Mouse (Mus musculus): ENCODE measurements at regions not wholly inside any gene's neighbourhood (a gene's known extent, or its start where the extent isn't known, plus 50 kb on each side); places are given as distances from the start of the nearest gene placed in this dataset.

- TF ChIP-seq POLR2AphosphoS5 (IDR thresholded peaks at IDR 0.05; ENCODE audit: borderline replicate concordance, low read depth, low read length) (no peak), MXI1 (IDR thresholded peaks at IDR 0.05; ENCODE audit: low read depth, low read length) (no peak), POLR2AphosphoS2 (IDR thresholded peaks at IDR 0.05; ENCODE audit: low read length) (no peak), MAZ (IDR thresholded peaks at IDR 0.05; ENCODE audit: low read depth, low read length) (no peak), USF1 (IDR thresholded peaks at IDR 0.05; ENCODE audit: low read depth, low read length) (no peak)
- no peaks in the 10 kb centered on the region for H3K27me3 ChIP-seq (ENCODE audit: control insufficient read depth in 1 of 2, insufficient read depth in 2 of 2, low read length in 2 of 2)
- H3K79me2 ChIP-seq (ENCODE audit: control insufficient read depth, insufficient read depth, low read length, poor library complexity), result no peaks in the 10 kb centered on the region
- H3K4me1 ChIP-seq (ENCODE audit: control insufficient read depth in 1 of 2, insufficient read depth in 2 of 2, low read length in 2 of 2), result no peaks in the 10 kb centered on the region
- H3K36me3 ChIP-seq (ENCODE audit: control insufficient read depth in 1 of 2, insufficient read depth in 2 of 2, low read length in 2 of 2), result no peaks in the 10 kb centered on the region
- H3K9me3 ChIP-seq (replicated peaks; ENCODE audit: insufficient read depth, low read length), result no peaks in the 10 kb centered on the region
- no peak overlapping the region for H3K27ac ChIP-seq (ENCODE audit: control insufficient read depth, low read depth, low read length)
- DNase-seq (ENCODE audit: low read depth, low spot score), result no peak
- H3K9ac ChIP-seq (ENCODE audit: control insufficient read depth, low read depth, low read length, poor library complexity, severe bottlenecking), result no peak overlapping the region
- H3K4me3 ChIP-seq (ENCODE audit: control insufficient read depth in 1 of 2, insufficient read depth in 1 of 2, low read depth in 2 of 2, low read length in 2 of 2), result no peak overlapping the region
Measured at GRCm38 (mm10) chr7:96006299-96006698, 164.7 kb upstream of the Tenm4 start.

GRCm38 (mm10) chr7:96013008-96013407 lies 158.0 kb upstream of the Tenm4 start:
- Histone ChIP-seq H3K27ac (ENCODE audit: control insufficient read depth, low read depth, low read length) (no peak overlapping the region), H3K27me3 (ENCODE audit: control insufficient read depth in 1 of 2, insufficient read depth in 2 of 2, low read length in 2 of 2) (no peaks in the 10 kb centered on the region), H3K4me3 (ENCODE audit: control insufficient read depth in 1 of 2, insufficient read depth in 1 of 2, low read depth in 2 of 2, low read length in 2 of 2) (no peak overlapping the region), H3K9ac (ENCODE audit: control insufficient read depth, low read depth, low read length, poor library complexity, severe bottlenecking) (no peak overlapping the region), H3K4me1 (ENCODE audit: control insufficient read depth in 1 of 2, insufficient read depth in 2 of 2, low read length in 2 of 2) (no peaks in the 10 kb centered on the region), H3K79me2 (ENCODE audit: control insufficient read depth, insufficient read depth, low read length, poor library complexity) (no peaks in the 10 kb centered on the region), H3K36me3 (ENCODE audit: control insufficient read depth in 1 of 2, insufficient read depth in 2 of 2, low read length in 2 of 2) (no peaks in the 10 kb centered on the region), H3K9me3 (replicated peaks; ENCODE audit: insufficient read depth, low read length) (no peaks in the 10 kb centered on the region)
- no peak for DNase-seq (ENCODE audit: low read depth, low spot score)
- TF ChIP-seq ZNF384 (IDR thresholded peaks at IDR 0.05; ENCODE audit: low read depth, low read length) (no peak), MAX (IDR thresholded peaks at IDR 0.05; ENCODE audit: low read length) (no peak), ETS1 (IDR thresholded peaks at IDR 0.05; ENCODE audit: low read depth, low read length) (no peak), RAD21 (IDR thresholded peaks at IDR 0.05; ENCODE audit: low read depth, low read length) (no peak), USF1 (IDR thresholded peaks at IDR 0.05; ENCODE audit: low read depth, low read length) (no peak), KAT2A (conservative IDR thresholded peaks at IDR 0.05; ENCODE audit: low read depth, low read length) (no peak), RCOR1 (IDR thresholded peaks at IDR 0.05; ENCODE audit: low read depth, low read length) (no peak), GABPA (IDR thresholded peaks at IDR 0.05; ENCODE audit: low read depth, low read length) (no peak), USF2 (IDR thresholded peaks at IDR 0.05; ENCODE audit: borderline replicate concordance in 1 of 2, insufficient read depth in 1 of 2, low read depth in 1 of 2, low read length in 2 of 2) (no peak), MYC (IDR thresholded peaks at IDR 0.05; ENCODE audit: low read depth, low read length) (no peak), CHD1 (IDR thresholded peaks at IDR 0.05; ENCODE audit: low read depth, low read length) (no peak), UBTF (IDR thresholded peaks at IDR 0.05; ENCODE audit: borderline replicate concordance, insufficient read depth, low read depth, low read length) (no peak), MXI1 (IDR thresholded peaks at IDR 0.05; ENCODE audit: low read depth, low read length) (no peak), MAZ (IDR thresholded peaks at IDR 0.05; ENCODE audit: low read depth, low read length) (no peak), JUND (IDR thresholded peaks at IDR 0.05; ENCODE audit: low read depth, low read length) (no peak), SMC3 (IDR thresholded peaks at IDR 0.05; ENCODE audit: low read depth, low read length) (no peak)
